Mouse (Mus musculus) retina, postnatal 7 days (tissue): ENCODE measurements at regions not wholly inside any gene's neighbourhood (a gene's known extent, or its start where the extent isn't known, plus 50 kb on each side); places are given as distances from the start of the nearest gene placed in this dataset.

ENCODE experiments used
- DNase-seq: peaks from one replicate; pipeline ENCODE4 v3.0.0-alpha.2; 2012; ENCODE audit warnings: low read depth, low spot score

GRCm38 (mm10) chr10:95124476-95124875 is 179.8 kb upstream of the Plxnc1 start:
- no peak for DNase-seq

DNA sequence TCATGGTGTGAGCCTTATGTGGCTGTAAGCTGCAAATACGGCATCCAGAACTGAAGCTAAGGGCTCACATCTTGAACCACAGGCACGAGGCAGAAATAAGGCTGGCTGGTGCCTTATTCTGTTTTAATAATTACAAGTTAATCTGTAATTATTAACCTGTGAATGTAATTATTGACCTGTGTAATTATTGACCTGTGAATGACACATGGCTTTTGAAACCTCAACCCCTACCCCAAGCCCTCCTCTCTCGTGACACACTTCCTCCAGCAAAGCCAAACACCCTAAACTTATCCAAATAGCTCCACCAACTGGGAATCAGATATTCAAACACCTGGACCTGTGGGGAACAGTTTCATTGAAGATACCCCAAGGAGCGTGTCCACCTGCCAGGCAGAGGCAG is 175.4 kb upstream of the Plxnc1 start:
- DNase-seq, result no peak

GRCm38 (mm10) chr10:95118786-95119351 is 174.2 kb upstream of the Plxnc1 start:
- DNase-seq, result no peak

GRCm38 (mm10) chr10:95117731-95118212 is 173.1 kb upstream of the Plxnc1 start:
- no peak for DNase-seq

GRCm38 (mm10) chr10:95117041-95117730 is 172.6 kb upstream of the Plxnc1 start:
- DNase-seq, result no peak

DNA sequence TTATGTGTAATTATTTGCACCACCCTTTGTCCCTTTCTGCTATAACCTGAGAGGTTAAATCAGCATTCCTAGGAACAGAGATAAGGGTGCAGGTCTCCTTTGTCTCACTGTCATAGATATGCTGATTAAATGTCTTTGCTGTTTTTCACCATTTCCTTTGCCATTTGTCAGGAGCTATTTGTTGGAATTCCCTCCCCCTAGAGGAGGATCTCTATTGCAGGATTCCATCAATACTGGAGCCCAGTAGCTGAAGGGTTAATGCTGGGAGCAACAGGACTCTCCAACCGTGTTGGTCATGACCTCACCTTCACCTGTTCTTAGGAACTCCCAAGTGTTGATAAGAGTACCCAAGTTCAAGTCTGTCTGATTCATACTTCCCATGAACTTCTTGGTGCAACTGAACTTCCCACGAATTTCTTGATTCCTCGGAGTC is 172.0 kb upstream of the Plxnc1 start:
- no peak for DNase-seq

- no peak for DNase-seq
These were observed 168.3 kb upstream of the Plxnc1 start for GRCm38 (mm10) chr10:95112837-95113388.

DNA sequence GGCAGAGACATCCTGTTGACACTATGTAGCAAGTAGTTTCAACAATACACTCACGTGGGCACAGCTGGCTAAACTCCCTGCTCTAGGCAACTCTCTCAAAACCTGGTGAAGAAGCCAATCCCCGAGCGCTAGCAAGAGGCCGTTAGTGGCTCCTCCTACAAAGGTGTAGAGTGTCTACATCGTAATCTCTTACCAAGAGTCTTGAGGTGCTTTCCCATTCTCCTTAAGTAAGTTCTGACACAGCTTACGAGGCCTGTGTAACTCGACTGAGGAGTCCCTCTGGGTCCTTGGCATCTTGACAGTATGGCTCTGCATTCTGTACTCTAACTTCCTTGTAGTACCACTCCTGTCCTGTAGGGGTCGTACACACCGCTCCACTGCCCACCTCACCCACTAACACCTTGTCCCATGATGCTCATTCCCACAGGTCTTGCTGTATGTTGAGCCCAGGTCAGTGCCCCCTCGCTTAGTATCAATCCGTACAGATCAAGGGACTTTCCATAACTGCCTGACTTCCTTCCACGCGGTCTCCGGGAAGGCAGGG is 167.7 kb upstream of the Plxnc1 start:
- DNase-seq, result no peak

- no peak for DNase-seq
These were observed 166.2 kb upstream of the Plxnc1 start for GRCm38 (mm10) chr10:95110786-95111185.

DNA sequence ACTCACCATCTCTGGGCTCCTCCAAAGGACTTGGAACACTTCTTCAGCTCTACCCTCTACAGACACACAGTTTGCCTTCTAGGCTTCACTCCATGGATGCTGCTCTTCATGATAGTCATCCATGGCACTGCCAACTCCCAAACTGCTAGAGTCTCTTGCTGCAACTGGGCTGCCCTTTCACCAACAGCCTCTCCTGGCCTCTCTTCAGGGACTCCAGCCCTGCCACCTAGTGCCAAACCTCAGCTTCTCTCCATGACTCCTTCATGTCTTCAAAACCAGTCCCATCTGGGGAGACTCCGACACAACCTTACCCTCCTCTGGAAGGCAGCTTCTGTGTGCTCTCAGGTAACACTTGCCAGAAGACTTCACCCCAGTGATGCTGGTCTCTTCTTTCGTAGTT is 164.9 kb upstream of the Plxnc1 start:
- DNase-seq, result no peak

GRCm38 (mm10) chr10:95107532-95108251 is 163.1 kb upstream of the Plxnc1 start:
- DNase-seq, result no peak

GRCm38 (mm10) chr10:95103808-95104207 is 159.2 kb upstream of the Plxnc1 start:
- no peak for DNase-seq

DNA sequence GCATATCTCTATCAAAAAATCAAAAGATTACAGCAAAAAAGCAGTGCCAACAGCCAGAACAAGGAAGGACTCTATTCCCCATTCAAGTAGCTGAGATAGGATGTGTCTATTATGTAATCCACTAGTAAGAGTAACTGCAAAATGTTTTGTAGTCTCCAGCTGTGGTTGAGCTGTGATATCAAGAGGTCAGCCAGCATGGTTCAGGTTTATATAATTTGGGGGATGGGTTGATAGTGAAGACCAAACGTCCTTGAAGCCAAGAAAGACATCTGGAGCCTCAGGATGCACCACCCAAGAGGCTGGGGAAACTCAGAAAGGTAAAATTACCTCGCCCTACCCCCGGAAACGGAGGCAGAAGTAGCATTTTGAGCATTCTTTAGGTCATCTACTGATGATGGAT is 158.3 kb upstream of the Plxnc1 start:
- no peak for DNase-seq

DNA sequence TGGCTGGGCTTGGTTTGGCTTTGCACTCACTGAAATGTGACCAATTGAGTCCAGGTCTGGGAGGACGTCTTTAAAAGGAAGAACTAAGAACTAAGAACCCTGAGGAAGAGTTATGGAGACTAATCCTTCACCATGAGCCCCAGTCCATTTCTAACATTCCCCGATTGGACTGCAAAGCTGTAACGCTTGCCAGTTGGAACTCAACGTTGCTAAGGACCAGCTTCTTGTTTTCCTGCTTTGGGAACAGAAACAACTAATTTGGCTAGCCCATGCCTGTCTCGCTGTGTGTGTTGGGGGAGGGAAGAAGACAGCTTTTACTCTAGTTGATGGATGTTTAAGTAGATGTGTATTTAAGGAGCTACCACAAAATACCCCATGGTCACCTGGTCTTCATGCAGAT is 155.3 kb upstream of the Plxnc1 start:
- DNase-seq, result no peak

DNA sequence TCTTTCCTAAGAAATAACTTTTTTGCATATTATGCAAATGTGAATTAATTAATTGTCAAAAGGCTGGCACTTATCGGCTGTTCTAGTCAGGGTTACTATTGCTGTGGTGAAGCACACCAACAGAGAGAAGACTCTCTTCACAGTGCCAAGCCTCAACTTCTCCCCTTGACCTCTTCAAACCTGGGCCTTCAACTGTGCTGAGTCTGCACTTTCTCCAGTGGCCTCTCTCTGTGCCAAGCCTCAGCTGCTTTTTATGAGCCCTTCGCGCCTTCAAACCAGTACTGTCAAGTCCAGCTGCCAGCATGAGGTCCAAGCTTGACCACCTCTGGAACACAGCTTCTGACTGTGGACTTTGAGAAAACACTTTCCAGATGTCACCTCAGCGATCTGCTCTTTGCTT is 151.2 kb upstream of the Plxnc1 start:
- no peak for DNase-seq

DNA sequence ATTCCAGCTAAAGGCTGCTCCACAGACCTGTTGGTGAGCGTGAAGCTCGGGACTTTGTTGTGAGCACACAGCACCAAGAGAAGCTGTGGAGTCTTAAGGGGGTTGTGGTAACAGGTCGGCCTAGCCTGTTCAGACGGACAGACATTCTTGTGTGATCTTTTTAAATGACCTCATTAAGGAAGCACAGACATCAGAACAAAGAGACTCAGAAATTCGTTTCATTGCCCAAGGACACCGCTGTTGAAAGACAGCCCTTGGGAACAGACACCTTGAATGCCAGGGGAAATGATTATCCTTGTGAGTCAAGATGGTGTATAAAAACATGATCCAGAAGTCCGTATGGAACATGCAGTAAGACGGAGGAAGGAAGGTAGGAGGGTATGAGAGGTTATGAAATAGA is 150.1 kb upstream of the Plxnc1 start:
- no peak for DNase-seq

GRCm38 (mm10) chr10:95093266-95093665 is 148.6 kb upstream of the Plxnc1 start:
- no peak for DNase-seq

- DNase-seq, result no peak
These were observed 146.5 kb upstream of the Plxnc1 start for GRCm38 (mm10) chr10:95091086-95091485.

GRCm38 (mm10) chr10:95090641-95091040 is 146.0 kb upstream of the Plxnc1 start:
- no peak for DNase-seq

- no peak for DNase-seq
These were observed 145.4 kb upstream of the Plxnc1 start for GRCm38 (mm10) chr10:95090035-95090434.

- DNase-seq, result peak; percentile 61
These were observed 143.4 kb upstream of the Plxnc1 start for GRCm38 (mm10) chr10:95087864-95088570.

GRCm38 (mm10) chr10:95086755-95087154 is 142.1 kb upstream of the Plxnc1 start:
- DNase-seq, result no peak
